Mouse (Mus musculus): ENCODE measurements around the gene Col4a4.

DNA sequence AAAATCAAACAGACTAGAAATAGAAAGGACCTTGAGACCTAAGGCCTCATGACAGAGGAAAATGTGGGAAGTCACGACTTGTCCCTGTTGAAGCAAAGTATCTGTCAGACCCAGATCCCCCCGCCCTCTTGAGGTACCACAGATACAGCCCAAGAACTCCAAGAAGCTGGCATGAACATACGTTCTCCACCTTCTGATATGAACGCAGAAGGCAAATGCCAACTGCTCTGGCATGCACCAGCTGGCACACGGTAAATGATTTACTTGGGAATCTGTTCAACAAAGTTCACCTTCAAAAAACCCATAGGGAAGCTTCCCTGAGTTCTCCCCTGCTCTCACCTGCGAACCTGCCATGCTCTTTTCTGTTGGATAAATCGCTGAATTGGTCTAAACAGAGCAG lies 19.2 kb upstream of the Col4a4 start:
- TF ChIP-seq CTCF (IDR thresholded peaks at IDR 0.05; ENCODE audit: control insufficient read depth, insufficient read depth, low read length), result no peak
- TF ChIP-seq POLR2A (IDR thresholded peaks at IDR 0.05; ENCODE audit: borderline replicate concordance, control insufficient read depth, low read depth, low read length), result no peak
